Mouse (Mus musculus) bone marrow macrophage, adult 2 months (primary cell): ENCODE results near the gene Smurf2.

Source experiments
- CTCF ChIP-seq: IDR thresholded peaks from 2 replicates; pipeline ENCODE4 v1.5.1; 2012; ENCODE audit warnings: low read depth, mild to moderate bottlenecking, low read length, moderate library complexity
- POLR2A ChIP-seq: IDR thresholded peaks from 2 replicates; pipeline ENCODE4 v1.6.1; 2012; ENCODE audit warnings: mild to moderate bottlenecking, low read depth, low read length, borderline replicate concordance

DNA sequence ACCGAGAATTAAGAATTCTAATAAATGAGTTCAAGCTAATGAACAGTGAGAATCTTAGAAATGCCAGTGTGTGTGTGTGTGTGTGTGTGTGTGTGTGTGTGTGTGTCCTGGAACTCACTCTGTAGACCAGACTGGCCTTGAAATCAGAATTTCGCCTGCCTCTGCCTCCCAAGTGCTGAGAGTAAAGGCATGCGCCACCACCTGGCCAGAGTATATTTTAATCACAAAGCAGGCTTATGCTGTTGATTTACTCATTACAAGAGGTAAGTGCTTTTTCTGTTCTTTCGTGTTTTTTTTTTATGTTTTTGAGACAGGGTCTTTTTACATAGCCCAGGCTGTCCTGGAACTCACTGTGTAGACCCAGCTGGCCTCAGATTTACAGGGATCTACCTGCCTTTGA, 126.7 kb downstream of the Smurf2 start:
- TF ChIP-seq POLR2A: no peak
- TF ChIP-seq CTCF: no peak
